9 mouse cellular contexts compared by ENCODE assay signal in the genomic region with DNA sequence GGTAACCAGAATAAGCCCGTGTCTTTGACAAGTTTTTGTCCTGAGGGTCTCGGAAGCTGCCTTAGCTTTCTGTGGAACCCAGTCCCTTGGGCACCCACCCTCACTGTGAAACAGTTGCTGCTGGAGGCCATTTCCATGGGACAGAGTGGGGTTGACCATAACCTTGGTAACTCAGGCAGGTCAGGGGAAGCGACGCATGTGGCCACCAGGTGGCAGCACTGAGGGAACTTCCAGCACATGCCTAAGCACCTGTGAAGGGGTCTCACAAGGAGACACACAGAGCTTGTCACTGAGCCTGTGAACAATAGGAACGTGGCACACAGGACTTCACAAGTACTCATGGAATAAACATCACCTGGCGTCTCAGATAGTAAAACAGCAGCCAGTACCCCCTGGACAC.
DNase-seq lines count a peak whose midpoint lies in the region; ATAC-seq and TF ChIP-seq lines count a peak whose summit lies in the region.
"Had no signal": no experiment of that assay in that cellular context is flagged by ENCODE, and none has a peak within 500 bp of the region (broad histone marks: within the 10 kb centered on the region; RNA-seq: fewer than 3 reads in every experiment).

No protein-coding gene starts in this region.

- no peak overlapping the region for H3K4me2 ChIP-seq in liver, embryonic 11.5 days
- H3K4me2 ChIP-seq: liver, embryonic 15.5 days had no signal

- no peak overlapping the region for H3K4me3 ChIP-seq in left cerebral cortex, adult 2 months
- H3K4me3 ChIP-seq in liver, embryonic 11.5 days (ENCODE audit: low read depth, low read length): no peak overlapping the region
- H3K4me3 ChIP-seq: liver, embryonic 15.5 days had no signal

- intact Hi-C loops in left cerebral cortex, adult 2 months (cut with DNase I): loop anchor here (5.0 kb wide), 1 partner anchor 81 kb away; a partner anchor contains a TSS

- 45% methylated on average over 6 of the region's 6 CpGs for WGBS in liver, embryonic 11.5 days

- no peaks in the 10 kb centered on the region; the same call in 1 of the 2 replicates for H3K4me1 ChIP-seq in liver, embryonic 11.5 days (replicated peaks; ENCODE audit: control insufficient read depth, insufficient read depth, low read length)
- H3K4me1 ChIP-seq: liver, embryonic 15.5 days had no signal

- H3K27ac ChIP-seq in left cerebral cortex, adult 2 months: no peak overlapping the region
- H3K27ac ChIP-seq in liver, embryonic 11.5 days (ENCODE audit: low read depth, low read length): no peak overlapping the region
- H3K27ac ChIP-seq: liver, embryonic 15.5 days had no signal

- no peak overlapping the region for H3K9ac ChIP-seq in liver, embryonic 11.5 days (ENCODE audit: low read depth, low read length)
- H3K9ac ChIP-seq: liver, embryonic 15.5 days had no signal

- DNase-seq in left cerebral cortex, adult 2 months (ENCODE audit: extremely low spot score in 1 of 2, low spot score in 2 of 2): peak; percentile 48 to 60
- no peak for DNase-seq in left cerebral cortex, adult 11 months (ENCODE audit: low spot score)
- peak; percentile 84 for DNase-seq in adrenal gland, postnatal 10 days
- peak; percentile 53 for DNase-seq in embryo, embryonic 11.5 days (ENCODE audit: low read depth, low spot score)
- DNase-seq in heart, postnatal 4 days: peak; percentile 85
- DNase-seq in liver, embryonic 11.5 days (ENCODE audit: low spot score): peak; percentile 56
- DNase-seq in ovary, postnatal 36 days (ENCODE audit: low spot score): peak; percentile 65
- DNase-seq in thymus, postnatal 36 days: peak; percentile 63 to 66

- peak; percentile 87 for TF ChIP-seq CTCF in left cerebral cortex, adult 2 months (IDR thresholded peaks at IDR 0.05)

- no peaks in the 10 kb centered on the region for H3K9me3 ChIP-seq in liver, embryonic 11.5 days (ENCODE audit: control insufficient read depth, low read length)
- H3K9me3 ChIP-seq: liver, embryonic 15.5 days had no signal

- no peak for ATAC-seq in liver, embryonic 11.5 days (replicated peaks; ENCODE audit: low FRiP score)

- no peaks in the 10 kb centered on the region for H3K27me3 ChIP-seq in liver, embryonic 11.5 days (replicated peaks; ENCODE audit: control insufficient read depth, insufficient read depth, low read length)
- H3K27me3 ChIP-seq: liver, embryonic 15.5 days had no signal

- H3K36me3 ChIP-seq in liver, embryonic 11.5 days (ENCODE audit: control insufficient read depth, insufficient read depth, low read length): no peaks in the 10 kb centered on the region
- H3K36me3 ChIP-seq: liver, embryonic 15.5 days had no signal
